Mouse (Mus musculus): ENCODE data around the gene Arpc4. TPM values are rescaled to one million over a fixed set of nuclear protein-coding genes. Genes with fewer than 3 reads are reported as not detected.

Gene Arpc4
- polyA plus RNA-seq, 1 experiment from 2014 or later = 348 TPM

GRCm38 (mm10) chr6:113428006-113428405, 50.1 kb downstream of the Arpc4 start:
- 91% methylated on average over 16 of the region's 16 CpGs for whole genome bisulfite sequencing
- no peak for ATAC-seq (ENCODE audit: insufficient number of reproducible peaks, insufficient read depth, low FRiP score, low TSS enrichment, low read depth)

GRCm38 (mm10) chr6:113429965-113430364, 52.0 kb downstream of the Arpc4 start:
- no peak overlapping the region for H3K4me2 ChIP-seq
- no peak overlapping the region for H3K27ac ChIP-seq
- no peak overlapping the region for H3K9ac ChIP-seq (replicated peaks)
- H3K27me3 ChIP-seq = no peaks in the 10 kb centered on the region; the same call in 1 of the 2 replicates
- no peaks in the 10 kb centered on the region for H3K36me3 ChIP-seq
- 77% methylated on average over 3 of the region's 3 CpGs for WGBS
- no peak for ATAC-seq (ENCODE audit: insufficient number of reproducible peaks, insufficient read depth, low FRiP score, low TSS enrichment, low read depth)
- no peak overlapping the region for H3K4me3 ChIP-seq (replicated peaks)
- H3K9me3 ChIP-seq = no peaks in the 10 kb centered on the region
- no peaks in the 10 kb centered on the region for H3K4me1 ChIP-seq (replicated peaks)

More at GRCm38 (mm10) chr6:113428006-113428405, 50.1 kb downstream of the Arpc4 start:
- H3K9ac ChIP-seq (replicated peaks) = no peak overlapping the region
- no peaks in the 10 kb centered on the region; the same call in 1 of the 2 replicates for H3K27me3 ChIP-seq
- no peaks in the 10 kb centered on the region for H3K4me1 ChIP-seq (replicated peaks)
- no peaks in the 10 kb centered on the region for H3K36me3 ChIP-seq
- H3K27ac ChIP-seq = no peak overlapping the region
- H3K4me3 ChIP-seq (replicated peaks) = no peak overlapping the region
- no peaks in the 10 kb centered on the region for H3K9me3 ChIP-seq
- no peak overlapping the region for H3K4me2 ChIP-seq

- Histone ChIP-seq H3K27ac (no peak overlapping the region), H3K4me3 (replicated peaks) (no peak overlapping the region), H3K4me2 (no peak overlapping the region), H3K36me3 (no peaks in the 10 kb centered on the region), H3K9me3 (no peaks in the 10 kb centered on the region), H3K9ac (replicated peaks) (no peak overlapping the region), H3K27me3 (0 out of 2 replicates have a peak, but pooled peaks cover 3% of the 10 kb centered on the region), H3K4me1 (replicated peaks) (no peaks in the 10 kb centered on the region)
- no peak for ATAC-seq (ENCODE audit: insufficient number of reproducible peaks, insufficient read depth, low FRiP score, low TSS enrichment, low read depth)
- 57% methylated on average over 3 of the region's 3 CpGs for WGBS
Observed at GRCm38 (mm10) chr6:113430846-113431245, 52.9 kb downstream of the Arpc4 start.

GRCm38 (mm10) chr6:113431801-113432200, 53.9 kb downstream of the Arpc4 start:
- Histone ChIP-seq H3K9ac (replicated peaks) (no peak overlapping the region), H3K4me3 (replicated peaks) (no peak overlapping the region), H3K27me3 (0 out of 2 replicates have a peak, but pooled peaks cover 3% of the 10 kb centered on the region), H3K4me1 (replicated peaks) (no peaks in the 10 kb centered on the region), H3K36me3 (no peaks in the 10 kb centered on the region), H3K4me2 (no peak overlapping the region), H3K9me3 (no peaks in the 10 kb centered on the region), H3K27ac (no peak overlapping the region)
- ATAC-seq (ENCODE audit: insufficient number of reproducible peaks, insufficient read depth, low FRiP score, low TSS enrichment, low read depth) = no peak
- 52% methylated on average over 3 of the region's 3 CpGs for WGBS

GRCm38 (mm10) chr6:113433661-113434060, 55.7 kb downstream of the Arpc4 start:
- WGBS = 84% methylated on average over 3 of the region's 3 CpGs
- no peaks in the 10 kb centered on the region for H3K9me3 ChIP-seq
- ATAC-seq (ENCODE audit: insufficient number of reproducible peaks, insufficient read depth, low FRiP score, low TSS enrichment, low read depth) = no peak

GRCm38 (mm10) chr6:113434691-113435090, 56.8 kb downstream of the Arpc4 start:
- 80% methylated on average over 7 of the region's 7 CpGs for WGBS
- no peak overlapping the region for H3K27ac ChIP-seq
- H3K27me3 ChIP-seq = 0 out of 2 replicates have a peak, but pooled peaks cover 3% of the 10 kb centered on the region
- H3K4me3 ChIP-seq (replicated peaks) = no peak overlapping the region
- H3K9me3 ChIP-seq = no peaks in the 10 kb centered on the region
- H3K9ac ChIP-seq (replicated peaks) = no peak overlapping the region
- H3K4me1 ChIP-seq (replicated peaks) = no peaks in the 10 kb centered on the region
- no peak for ATAC-seq (ENCODE audit: insufficient number of reproducible peaks, insufficient read depth, low FRiP score, low TSS enrichment, low read depth)
- H3K36me3 ChIP-seq = no peaks in the 10 kb centered on the region
- H3K4me2 ChIP-seq = no peak overlapping the region

More at GRCm38 (mm10) chr6:113433661-113434060, 55.7 kb downstream of the Arpc4 start:
- Histone ChIP-seq H3K4me1 (replicated peaks) (no peaks in the 10 kb centered on the region), H3K4me2 (no peak overlapping the region), H3K27ac (no peak overlapping the region), H3K36me3 (no peaks in the 10 kb centered on the region), H3K9ac (replicated peaks) (no peak overlapping the region), H3K4me3 (replicated peaks) (no peak overlapping the region), H3K27me3 (0 out of 2 replicates have a peak, but pooled peaks cover 3% of the 10 kb centered on the region)

GRCm38 (mm10) chr6:113435664-113436205, 57.8 kb downstream of the Arpc4 start, which contains the start of gene Cidec:
Gene Cidec (minus strand): TSS chr6:113435760.
- no peaks in the 10 kb centered on the region for H3K9me3 ChIP-seq
- 74% methylated on average over 9 of the region's 9 CpGs for WGBS
- H3K4me1 ChIP-seq (replicated peaks) = no peaks in the 10 kb centered on the region
- H3K9ac ChIP-seq (replicated peaks) = no peak within 1 kb of the TSS
- H3K27me3 ChIP-seq = 0 out of 2 replicates have a peak, but pooled peaks cover 3% of the 10 kb centered on the region
- no peaks in the 10 kb centered on the region for H3K36me3 ChIP-seq
- H3K4me2 ChIP-seq = no peak within 1 kb of the TSS
- no peak within 1 kb of the TSS for H3K27ac ChIP-seq
- ATAC-seq (ENCODE audit: insufficient number of reproducible peaks, insufficient read depth, low FRiP score, low TSS enrichment, low read depth) = no peak
- no peak within 1 kb of the TSS for H3K4me3 ChIP-seq (replicated peaks)

- Histone ChIP-seq H3K4me2 (no peak overlapping the region), H3K27me3 (0 out of 2 replicates have a peak, but pooled peaks cover 3% of the 10 kb centered on the region), H3K4me1 (replicated peaks) (0 out of 2 replicates have a peak, but pooled peaks cover 3% of the 10 kb centered on the region), H3K27ac (no peak overlapping the region), H3K4me3 (replicated peaks) (no peak overlapping the region), H3K9me3 (no peaks in the 10 kb centered on the region), H3K9ac (replicated peaks) (no peak overlapping the region), H3K36me3 (no peaks in the 10 kb centered on the region)
- no peak for ATAC-seq (ENCODE audit: insufficient number of reproducible peaks, insufficient read depth, low FRiP score, low TSS enrichment, low read depth)
- WGBS = 75% methylated on average over 12 of the region's 12 CpGs
Observed at GRCm38 (mm10) chr6:113437135-113437534, 59.2 kb downstream of the Arpc4 start.

- Histone ChIP-seq H3K27ac (no peak overlapping the region), H3K4me1 (replicated peaks) (peaks cover 12% of the 10 kb centered on the region), H3K9me3 (no peaks in the 10 kb centered on the region), H3K4me2 (no peak overlapping the region), H3K4me3 (replicated peaks) (no peak overlapping the region), H3K27me3 (0 out of 2 replicates have a peak, but pooled peaks cover 3% of the 10 kb centered on the region), H3K9ac (replicated peaks) (no peak overlapping the region), H3K36me3 (no peaks in the 10 kb centered on the region)
- ATAC-seq (ENCODE audit: insufficient number of reproducible peaks, insufficient read depth, low FRiP score, low TSS enrichment, low read depth) = no peak
- 59% methylated on average over 12 of the region's 12 CpGs for WGBS
Observed at GRCm38 (mm10) chr6:113438721-113439430, 61.0 kb downstream of the Arpc4 start.

All from limb, embryonic 12.5 days (tissue).